Mouse (Mus musculus): Measurements from ENCODE around the gene Slc25a40.

The Slc25a40 gene

DNA sequence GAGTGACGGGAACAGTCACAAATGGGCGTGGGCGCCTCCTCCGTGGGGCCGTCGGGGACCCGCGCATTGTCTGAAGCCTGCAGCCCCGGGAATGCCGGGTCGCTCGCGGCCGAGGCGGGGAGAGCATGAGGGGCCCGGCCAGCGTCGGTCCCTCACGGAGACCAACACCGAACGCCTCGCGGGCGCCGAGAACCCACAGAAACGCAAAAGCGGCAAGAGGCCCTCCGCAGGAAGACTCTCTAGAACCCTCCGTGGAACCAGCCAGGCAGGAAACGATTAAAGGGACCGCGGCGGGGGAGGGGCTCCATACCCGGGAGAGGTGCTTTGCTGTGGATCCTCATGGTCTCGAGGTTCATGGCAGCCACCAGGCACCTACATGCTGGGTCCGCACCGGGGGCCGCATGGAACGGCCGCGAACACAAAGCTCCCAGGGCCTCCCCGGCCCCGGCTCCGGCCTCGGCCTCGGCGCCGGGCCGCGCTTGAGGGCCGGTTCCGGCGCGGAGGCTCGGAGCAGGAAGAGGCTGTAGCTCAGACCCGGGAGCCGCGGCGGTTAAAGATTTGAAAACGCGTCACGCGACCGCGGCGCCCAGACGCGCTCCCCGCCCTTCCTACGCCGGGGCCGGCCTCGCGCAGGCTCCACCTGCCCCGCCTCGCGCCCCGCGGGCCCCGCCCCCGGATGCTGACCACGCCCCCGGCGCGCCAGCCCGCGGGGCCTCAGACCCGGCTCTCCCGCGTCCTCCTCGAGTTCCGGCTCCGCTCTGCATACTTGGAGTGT lies at the start of gene Slc25a40, which contains the start of gene Dbf4:
Gene Slc25a40 (plus strand): TSS at position 694 of the 775 bp plus-strand sequence.
Gene Dbf4 (minus strand): TSS at position 560 of the 775 bp plus-strand sequence.
- DNase-seq, result peak; percentile 81 to 90

DNA sequence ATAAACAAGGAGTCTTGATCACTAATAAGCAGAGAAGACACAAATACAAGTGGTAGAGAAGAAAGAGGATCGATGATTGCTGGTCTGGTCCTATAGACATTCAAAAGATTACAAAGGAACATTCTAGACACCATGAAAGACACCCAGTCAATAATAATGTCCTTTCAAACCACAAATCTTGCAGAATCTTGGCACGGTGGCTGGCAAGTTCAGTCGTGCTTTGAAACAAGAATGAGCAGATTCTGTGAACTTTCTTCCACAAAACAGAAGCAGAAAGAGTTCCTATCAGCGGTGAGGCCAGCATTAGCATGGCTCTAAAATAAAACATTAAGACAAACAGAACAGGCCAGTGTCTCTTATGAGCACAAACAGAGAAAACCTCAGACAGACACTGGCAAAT lies 49.2 kb upstream of the Slc25a40 start:
- no peak for DNase-seq

DNA sequence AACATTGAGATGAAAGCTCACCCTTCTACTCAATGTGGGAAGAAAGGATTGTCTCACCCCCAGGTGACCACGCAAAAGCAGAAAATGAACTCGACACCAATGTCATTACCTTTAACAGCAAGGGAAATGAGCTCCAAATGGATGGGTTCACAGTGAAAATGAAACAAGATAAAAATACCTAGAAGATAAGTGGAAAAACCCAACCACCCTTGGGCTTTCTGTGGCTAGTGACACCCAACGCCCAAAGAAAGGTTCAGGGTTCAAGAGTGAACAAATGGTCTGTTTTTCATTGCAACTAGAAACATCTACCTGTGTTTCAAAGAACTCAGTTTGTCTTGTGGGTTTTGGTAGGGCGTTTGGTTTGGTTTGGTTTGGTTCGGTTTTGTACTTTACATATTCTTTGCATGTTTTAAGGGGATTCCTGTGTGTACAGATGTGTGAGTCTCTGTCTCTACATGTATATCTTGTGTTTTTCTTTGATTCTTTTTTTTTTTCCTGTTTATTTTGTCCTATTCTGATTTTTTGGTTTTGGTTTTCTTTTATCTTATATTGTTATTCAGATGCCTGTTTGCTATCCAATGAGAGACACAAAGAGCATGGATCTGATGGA lies 48.2 kb upstream of the Slc25a40 start:
- no peak for DNase-seq

DNA sequence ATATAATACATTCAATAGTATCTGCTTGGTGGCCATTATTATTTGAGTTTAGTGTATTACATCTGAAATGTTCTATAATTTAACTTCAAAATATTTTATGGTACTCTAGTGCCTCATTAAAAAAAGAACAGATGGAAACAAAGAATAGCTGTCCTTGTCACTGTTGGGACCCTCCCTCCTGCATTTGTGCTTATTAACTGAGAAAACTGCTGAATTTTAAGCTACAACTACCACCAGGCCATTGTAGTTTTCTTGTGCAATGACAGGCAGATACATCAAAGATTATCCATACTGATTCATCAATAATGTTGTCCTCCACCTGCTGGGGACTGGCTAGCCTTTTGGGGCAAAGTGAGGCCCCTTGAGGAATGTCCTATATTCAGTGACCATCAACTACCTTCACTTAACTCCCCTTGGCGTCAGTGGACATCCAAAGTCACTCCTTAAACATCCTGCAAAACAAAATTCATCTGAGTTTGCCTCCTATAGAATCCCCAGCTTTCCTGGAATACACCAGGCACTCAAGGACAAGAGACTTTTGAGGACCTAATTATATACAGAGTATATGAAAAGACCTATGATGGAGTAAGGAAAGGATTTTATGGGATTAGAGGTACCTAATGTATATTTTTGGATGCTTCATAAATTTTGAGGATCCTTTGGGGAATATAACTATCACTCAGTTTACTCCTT lies 28.6 kb upstream of the Slc25a40 start:
- no peak for DNase-seq

DNA sequence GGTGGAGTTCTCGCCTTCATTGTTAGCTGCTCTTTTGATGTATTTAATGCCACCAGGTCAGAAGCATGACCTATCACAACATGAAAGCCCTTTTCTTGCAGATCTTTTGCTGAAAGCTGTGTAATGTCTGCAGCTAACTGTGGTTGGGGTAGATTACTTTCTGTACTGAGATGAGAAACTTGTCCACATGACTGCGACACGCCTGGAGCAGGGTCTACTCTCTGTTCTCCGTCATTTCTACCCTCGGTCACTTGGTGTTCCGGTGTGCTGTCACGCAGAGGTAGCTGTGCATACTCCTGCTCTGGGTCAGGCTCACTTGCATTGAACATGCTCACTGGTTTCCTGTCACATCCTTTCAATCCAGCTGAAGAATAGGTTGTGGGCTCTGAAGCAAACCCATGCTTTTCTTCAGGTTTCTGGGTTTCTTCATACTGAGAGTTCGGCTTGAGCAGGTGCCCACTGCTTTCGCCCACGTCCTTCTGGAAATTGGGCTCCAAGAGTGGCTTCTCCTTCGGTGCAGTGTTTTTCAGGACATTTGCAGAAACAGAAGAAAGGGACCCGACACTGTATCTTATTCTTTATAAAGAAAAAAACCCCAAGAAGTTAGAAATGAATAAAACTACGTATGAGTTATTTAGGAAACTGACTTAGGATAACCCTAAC lies 24.9 kb upstream of the Slc25a40 start:
- DNase-seq, result no peak

DNA sequence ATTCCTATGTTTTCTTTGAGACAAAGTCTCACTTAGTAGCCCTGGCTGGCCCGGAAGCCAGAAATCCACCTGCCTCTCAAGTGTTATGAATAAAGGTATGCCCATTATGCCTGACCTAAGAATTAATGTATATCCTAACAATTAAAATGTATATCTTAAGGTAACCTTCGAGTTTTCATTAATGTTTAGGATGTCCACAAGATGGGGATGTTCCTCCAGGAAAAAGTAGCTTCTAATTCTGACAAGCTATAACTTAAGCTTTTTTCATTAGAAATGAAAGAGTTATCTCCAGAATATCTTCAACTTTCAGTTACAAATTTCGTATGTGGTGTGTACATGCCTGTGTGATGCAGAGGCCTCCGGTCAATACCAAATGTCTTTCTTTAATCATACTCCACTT lies 13.9 kb upstream of the Slc25a40 start:
- no peak for DNase-seq

DNA sequence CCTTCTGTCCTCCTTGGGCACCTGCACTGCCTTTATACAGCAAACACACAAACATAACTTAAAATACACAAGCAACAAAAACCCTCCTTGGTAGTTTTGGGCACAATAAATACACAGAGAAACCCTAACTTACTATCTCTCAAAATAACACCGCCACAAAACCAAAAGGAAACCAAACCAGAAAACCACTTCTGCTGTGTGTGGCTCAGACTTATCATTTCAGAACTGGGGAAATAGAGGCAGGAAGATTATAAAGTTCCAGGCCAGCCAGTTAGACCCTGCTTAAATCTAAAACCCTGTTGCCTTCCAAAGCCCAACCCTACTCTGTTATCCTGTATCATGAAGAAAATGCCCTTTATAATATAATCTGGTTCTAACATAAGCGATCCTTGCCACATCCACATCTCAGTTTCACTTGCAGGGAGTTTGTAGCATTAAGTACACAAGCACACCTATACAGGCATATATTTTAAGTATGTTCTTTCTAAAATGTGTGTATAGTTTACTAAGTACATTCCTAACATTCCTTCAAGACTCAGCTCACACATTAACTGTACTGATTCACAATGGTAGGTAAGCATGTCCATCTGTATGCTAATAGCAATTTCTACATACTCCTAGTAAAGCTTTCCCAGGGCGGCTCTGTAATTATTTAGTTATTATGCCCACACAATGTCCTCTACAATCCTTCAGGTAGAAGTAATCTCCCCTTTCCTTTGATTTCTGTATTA lies 5.8 kb upstream of the Slc25a40 start:
- no peak for DNase-seq

DNA sequence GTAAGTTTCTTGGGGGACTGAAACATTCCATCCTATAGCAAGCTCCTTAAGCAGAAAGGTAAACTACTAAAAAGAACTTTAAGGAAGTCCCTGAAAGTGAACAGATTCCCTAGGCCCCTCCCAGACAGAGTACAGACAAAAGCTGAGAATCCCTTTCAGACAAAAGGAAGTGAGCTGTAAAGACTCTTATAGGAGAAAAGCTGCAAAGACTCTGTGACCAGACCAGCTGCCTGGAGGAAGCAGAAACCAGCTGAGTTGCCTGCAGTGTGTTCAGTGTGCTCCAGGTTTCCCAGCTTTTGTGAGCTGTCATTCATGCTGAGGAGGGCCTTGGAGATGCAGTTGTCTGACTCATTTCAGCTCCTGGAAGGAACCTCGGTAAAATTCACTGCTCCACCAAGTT lies 5.2 kb upstream of the Slc25a40 start:
- DNase-seq, result no peak

DNA sequence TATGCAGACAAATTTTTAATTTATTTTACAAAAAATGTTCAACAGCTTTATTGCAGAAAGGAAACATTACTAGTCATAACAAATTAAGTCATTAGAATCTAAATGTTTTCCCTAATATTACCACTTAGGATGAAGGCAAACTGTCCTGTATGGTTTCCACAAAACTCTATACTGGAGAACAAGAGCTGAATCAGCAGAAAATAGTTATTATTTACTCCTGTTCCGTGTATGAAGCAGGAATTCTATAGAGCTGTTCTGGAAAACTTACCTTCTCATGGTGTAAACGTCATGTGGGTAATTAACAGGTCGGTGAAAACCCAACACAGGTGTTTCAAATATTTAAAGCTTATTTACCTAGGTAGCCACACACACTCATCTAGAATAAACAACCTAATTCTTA lies 1.2 kb upstream of the Slc25a40 start:
- DNase-seq, result no peak

DNA sequence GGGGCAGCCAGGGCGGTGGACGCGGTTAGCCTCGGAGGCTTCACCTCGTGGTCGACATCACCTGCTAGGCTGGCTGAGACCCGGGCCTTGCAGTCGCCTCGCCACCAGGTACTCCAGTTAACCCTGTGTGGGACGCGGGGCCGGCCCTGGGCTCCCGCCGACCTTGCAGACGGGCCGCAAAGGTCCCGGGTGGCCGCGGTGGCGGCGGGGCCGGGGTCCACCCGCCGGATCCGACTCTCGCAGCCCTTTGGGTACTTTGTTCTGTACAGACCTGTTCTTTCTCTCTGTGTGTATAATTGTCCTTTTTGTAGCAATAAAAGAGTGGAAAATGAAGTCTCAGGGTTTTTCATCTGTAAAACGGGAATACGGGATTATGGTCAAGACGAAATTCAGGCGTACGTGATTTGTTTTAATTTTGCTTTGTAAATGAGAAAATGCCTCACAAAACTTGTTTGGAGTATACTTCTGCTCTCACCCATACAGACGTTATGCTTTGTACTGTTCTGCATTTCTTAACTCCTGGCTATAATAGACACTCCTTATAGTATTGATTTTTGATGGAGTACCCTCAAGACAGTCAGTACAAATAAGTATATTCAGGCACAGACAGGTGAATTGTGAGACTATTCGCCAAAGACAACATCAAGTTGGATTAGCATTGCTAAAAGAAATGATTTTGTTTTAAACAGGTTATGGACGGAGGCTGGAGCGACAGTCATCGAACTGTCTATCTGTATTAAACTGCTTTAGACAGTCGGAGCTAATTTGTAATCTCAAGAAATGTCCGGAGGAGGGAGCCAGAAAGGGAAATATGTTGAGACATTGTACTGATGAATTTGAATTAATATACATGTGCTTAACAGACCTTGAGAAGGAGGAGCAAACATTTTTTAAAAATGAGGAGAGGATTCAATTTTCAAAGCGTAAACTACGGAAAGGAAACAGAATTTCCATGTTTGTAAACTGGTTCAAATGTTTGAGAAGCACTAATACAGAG lies 580 bp downstream of the Slc25a40 start:
- peak in 1 of 2 experiments; percentile 12 for DNase-seq

DNA sequence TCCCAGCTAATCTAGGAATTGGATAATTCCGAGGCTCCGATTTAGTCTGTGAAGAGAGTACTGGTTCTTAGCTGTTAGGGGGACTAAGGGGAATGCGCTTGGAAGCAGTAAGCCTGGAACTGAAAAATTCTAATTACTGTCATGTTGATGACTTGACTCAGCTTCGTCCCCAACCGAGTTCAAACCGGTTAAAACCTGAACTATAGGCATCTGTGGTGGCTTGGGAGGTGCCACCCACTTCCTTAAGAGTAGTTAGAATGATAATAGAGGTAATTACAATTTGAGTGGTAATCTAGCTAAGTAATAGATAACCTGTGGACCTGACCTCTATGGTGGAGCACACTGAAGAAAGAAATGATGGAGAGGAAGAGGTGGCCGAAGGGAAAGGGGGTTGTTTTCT lies 1.5 kb downstream of the Slc25a40 start:
- DNase-seq, result no peak

DNA sequence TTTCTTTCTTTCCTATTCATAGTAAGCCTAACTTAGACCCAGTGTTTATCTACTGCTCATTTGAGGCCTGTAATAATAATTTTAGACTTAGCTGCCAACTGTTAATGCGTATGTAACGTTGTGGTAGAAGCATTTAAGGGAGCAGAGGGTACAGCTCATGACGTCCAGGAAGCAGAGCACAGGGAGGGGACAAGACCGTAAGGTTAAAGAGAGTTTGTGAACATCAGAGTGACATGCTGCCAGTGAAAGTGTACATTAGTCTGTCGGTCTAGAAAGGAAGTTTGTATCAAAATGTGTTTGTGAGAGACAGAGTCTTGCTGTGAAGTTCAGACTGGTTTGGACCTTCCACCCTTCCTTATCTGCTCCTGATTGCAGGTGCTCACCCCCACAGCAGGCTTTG lies 3.2 kb downstream of the Slc25a40 start:
- no peak for DNase-seq

DNA sequence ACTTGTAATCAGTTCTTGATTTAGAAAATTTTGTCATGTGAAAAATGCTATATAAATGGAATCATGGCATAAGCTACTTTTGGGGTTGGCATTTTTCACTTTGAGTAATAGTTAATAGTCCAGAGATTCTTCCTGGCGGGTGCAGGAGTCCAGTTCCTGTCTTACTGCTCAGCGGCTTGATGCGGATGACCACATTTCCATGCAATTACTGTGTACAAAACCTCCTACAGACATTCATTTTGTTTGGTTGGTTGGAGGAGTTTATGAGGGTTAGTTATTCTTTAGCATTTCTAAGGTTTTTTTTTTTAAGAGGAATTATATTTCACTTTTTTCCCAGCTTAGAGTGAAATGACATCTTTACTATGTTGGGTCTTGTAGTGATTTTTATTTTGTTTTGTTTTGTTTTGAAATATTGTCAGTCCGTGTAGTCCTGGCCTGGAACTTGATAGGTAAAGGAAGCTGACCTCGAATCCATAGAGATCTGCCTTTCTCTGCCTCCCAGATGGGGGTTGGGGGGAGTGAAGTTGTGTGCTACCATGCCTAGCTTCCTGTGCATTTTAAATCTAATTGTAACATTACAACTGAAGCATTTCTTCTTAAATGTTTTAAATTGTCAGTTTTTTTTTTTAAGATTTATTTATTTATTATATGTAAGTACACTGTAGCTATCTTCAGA lies 15.0 kb downstream of the Slc25a40 start:
- no peak for DNase-seq

DNA sequence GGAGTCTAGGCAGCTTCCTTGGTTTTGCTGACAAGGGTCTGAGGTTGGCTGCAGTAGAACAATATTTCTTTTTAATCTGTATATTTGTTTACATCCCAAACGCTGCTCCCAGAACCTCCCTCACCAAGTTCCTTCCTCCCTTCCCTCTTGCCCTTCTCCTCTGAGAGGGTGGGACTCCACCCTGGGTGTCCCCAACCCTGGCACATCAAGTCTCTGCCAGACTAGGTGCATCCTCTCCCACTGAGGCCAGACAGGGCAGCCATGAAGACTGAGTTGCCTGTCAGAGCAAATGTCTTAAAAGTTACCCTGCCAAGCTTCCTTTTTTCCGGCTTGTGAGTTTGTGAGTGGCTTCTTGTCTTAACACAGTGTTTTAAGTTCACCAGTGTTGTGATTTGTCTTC lies 16.4 kb downstream of the Slc25a40 start:
- DNase-seq, result no peak

DNA sequence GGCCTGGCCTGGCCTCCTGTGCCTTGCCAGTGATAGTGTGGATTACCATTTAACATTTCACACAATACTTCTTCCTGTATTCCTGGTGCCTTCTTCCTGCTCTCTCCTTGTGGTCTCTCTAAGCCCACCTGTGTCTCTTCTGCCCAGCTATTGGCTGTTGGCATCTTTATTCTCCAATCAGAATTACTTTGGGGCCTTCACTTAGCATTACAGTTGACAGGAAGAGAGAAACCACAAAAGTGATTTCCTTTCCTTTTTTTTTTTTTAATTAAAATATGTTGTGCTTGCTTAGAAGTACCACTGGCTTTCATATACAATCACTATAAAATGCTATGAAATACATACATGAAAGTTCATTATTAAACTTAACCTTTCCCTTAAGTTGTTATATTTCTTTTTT lies 32.9 kb downstream of the Slc25a40 start:
- no peak for DNase-seq

DNA sequence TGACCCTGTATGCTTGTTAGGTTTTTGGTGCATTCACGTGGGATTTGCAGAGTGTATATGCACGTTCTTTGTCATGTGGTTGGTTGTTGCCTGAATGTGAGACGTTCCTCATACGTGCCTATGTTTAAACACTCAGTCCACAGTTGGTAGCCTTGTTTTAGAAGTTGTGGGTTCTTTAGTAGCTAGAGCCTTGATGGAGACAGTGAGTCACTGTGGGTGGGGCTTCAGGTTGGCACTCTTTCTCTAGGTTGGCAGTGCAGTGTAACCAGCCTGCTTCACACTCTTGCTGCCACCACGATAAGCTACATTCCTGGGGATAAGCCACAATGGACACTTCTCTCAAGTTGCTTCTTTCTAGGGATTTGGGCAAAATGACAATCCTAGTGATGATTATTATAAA lies 33.9 kb downstream of the Slc25a40 start:
- DNase-seq, result no peak

DNA sequence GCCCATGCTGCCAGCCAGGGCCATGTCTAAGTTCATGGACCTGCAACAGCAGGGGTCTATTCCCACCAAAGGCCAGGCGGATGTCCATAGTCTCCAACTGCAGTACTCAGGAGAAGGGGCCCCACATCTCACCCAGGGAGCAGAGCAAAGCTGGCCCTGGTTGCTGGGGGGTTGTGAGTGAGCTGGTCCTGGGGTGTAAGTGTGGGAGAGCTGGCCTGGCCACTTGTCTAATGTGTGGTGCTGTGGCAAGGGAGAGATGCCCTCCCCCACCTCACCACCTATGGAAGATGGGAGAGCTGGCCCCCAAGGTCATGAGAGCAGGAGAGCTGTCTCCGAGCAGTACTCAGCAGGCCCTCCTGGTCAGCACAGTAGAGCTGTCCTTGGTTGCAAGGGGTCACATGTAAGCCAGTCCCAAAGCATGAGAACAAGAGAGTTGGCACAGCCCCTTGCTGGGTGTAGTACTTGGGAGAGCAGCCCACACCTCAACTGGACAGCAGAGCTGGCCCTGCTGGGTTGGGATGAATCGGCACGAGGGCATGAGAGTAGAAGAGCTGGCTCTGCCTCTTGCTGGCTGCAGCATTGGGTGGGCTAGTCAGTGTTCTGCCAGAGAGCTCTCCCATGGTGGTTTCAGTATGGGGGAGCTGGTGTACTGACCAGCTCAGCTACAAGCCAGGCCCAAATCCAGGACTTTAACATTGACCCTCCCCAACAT lies 65.5 kb downstream of the Slc25a40 start:
- no peak for DNase-seq

DNA sequence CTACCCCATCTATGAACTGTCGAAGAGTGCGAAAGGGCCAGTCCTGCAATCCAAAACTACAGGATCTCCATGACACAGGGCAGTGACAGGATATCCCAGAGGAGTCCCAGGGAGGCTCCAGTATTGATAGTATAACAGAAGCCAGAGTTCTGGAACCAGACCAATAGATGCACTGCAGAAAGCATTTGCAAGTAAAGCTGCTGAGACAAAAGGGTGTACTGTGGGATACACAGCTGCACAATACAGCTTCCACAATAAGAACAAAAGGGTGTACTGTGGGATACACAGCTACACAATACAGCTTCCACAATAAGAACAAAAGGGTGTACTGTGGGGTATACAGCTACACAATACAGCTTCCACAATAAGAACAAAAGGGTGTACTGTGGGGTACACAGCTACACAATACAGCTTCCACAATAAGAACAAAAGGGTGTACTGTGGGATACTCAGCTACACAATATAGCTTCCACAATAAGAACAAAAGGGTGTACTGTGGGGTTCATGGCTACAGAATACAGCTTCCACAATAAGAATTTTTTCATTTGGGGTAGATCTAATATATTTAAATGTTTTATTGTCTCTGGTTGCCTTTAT lies 66.1 kb downstream of the Slc25a40 start:
- no peak for DNase-seq

DNA sequence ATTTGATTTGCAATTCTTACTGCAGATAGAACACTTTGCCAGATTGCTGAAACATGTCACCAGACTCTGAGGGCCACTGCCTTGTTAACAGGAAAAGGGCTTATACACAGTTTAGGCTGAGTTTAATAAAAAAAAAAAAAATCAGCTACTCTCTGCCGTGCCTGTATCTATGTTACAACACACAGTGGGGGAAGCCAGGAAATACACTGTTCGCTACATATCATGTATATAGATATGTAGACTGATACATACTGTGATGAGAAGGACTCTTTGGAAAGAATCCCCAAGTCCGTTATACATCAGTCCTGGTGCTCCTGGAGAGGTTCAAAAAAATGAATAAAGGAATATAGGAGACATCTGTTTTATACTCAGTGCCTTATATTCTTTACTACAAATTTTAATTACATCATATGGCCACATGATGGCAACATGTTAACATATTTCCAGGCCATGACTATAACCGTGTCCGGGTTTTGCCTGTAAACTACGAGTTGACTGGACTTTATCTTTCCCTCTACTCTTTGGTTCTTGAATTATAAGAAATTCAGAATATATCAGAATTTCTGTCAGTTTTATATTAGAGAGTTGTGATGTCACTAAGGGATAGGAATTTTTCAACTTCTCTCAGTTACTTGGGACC lies 66.9 kb downstream of the Slc25a40 start:
- DNase-seq, result no peak
